Mouse (Mus musculus) E14TG2a.4 (cell line): ENCODE data around the gene Clpb.
"Not testable (repeated sequence)": the region's sequence is repeated elsewhere in the genome, so short reads cannot be mapped to it uniquely, and the experiment has no call there.

Experiments
- CTCF ChIP-seq: conservative IDR thresholded peaks from 2 replicates; pipeline ENCODE4 v1.5.1; 2014; ENCODE audit warnings: low read length
- NANOG ChIP-seq: IDR thresholded peaks from 2 replicates; pipeline ENCODE4 v1.6.1; 2014; ENCODE audit warnings: borderline replicate concordance, low read length, mixed read lengths
- POU5F1 ChIP-seq: IDR thresholded peaks from 2 replicates; pipeline ENCODE4 v1.6.1; 2014; ENCODE audit warnings: low read length, borderline replicate concordance

DNA sequence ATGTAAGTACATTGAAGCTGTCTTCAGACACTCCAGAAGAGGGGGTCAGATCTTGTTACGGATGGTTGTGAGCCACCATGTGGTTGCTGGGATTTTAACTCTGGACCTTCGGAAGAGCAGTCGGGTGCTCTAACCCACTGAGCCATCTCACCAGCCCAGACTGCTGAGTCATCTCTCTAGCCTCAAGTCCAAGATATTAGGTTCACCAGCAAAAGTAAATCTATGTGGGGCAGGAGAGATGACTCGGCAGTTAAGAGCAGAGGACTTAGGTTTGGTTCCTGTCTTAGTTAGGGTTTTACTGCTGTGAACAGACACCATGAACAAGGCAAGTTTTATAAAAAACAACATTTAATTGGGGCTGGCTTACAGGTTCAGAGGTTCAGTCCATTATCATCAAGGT, 41.6 kb upstream of the Clpb start:
- not testable (repeated sequence) for TF ChIP-seq POU5F1, CTCF, NANOG
